Mouse (Mus musculus) heart, postnatal 0 days (tissue): ENCODE data around the gene Cox18.

Source experiments
- CTCF ChIP-seq: IDR thresholded peaks from 2 replicates; pipeline ENCODE4 v1.5.1; 2016; ENCODE audit warnings: antibody characterized with exemption, control low read depth, low read depth
- EP300 ChIP-seq: IDR thresholded peaks from 2 replicates; pipeline ENCODE4 v1.6.1; 2016; ENCODE audit warnings: antibody characterized with exemption, low read depth

- TF ChIP-seq CTCF = no peak
- no peak for TF ChIP-seq EP300
Measured at GRCm38 (mm10) chr5:90182782-90183181, 41.0 kb downstream of the Cox18 start.
